ENCODE assay signal across 9 mouse cellular contexts in genomic region chr13:113614635-113615545, GRCm38 (mm10). TPM values are rescaled to one million over a fixed set of nuclear protein-coding genes. Genes with fewer than 3 reads are reported as not detected.
DNase-seq lines count a peak whose midpoint lies in the region; ATAC-seq and TF ChIP-seq lines count a peak whose summit lies in the region.
"Had no signal": no experiment of that assay in that cellular context is flagged by ENCODE, and none has a peak within 500 bp of the region (broad histone marks: within the 10 kb centered on the region; RNA-seq: fewer than 3 reads in every experiment).

No protein-coding gene starts in this region.

- intact Hi-C loops in heart, postnatal 36 days (cut with DNase I): loop anchor here (5.0 kb wide), 5 partner anchors 33 to 348 kb away; no protein-coding TSS in a partner anchor

- H3K4me2 ChIP-seq in forebrain, embryonic 15.5 days (replicated peaks): peak overlapping the region; percentile 90
- H3K4me2 ChIP-seq in lung, embryonic 16.5 days (ENCODE audit: low read depth, low read length): peak overlapping the region; percentile 79

- peaks cover 8 to 19% of the 10 kb centered on the region in 2 experiments for H3K4me1 ChIP-seq in ES-E14 (ENCODE audit: control insufficient read depth in 2 of 2, insufficient read depth in 2 of 2, low read length in 2 of 2, poor library complexity in 1 of 2)
- peaks cover 65% of the 10 kb centered on the region for H3K4me1 ChIP-seq in forebrain, embryonic 15.5 days
- H3K4me1 ChIP-seq in lung, embryonic 16.5 days (replicated peaks; ENCODE audit: control insufficient read depth, insufficient read depth, low read length): peaks cover 57% of the 10 kb centered on the region

- no peak overlapping the region for H3K27ac ChIP-seq in ES-E14 (ENCODE audit: insufficient read depth, low read depth, low read length, poor library complexity, severe bottlenecking)
- no peak overlapping the region for H3K27ac ChIP-seq in forebrain, embryonic 15.5 days (replicated peaks)
- H3K27ac ChIP-seq in layer of hippocampus, adult 2 months: peak overlapping the region; percentile 98
- H3K27ac ChIP-seq in lung, embryonic 16.5 days (ENCODE audit: low read length): peak overlapping the region; percentile 55

- H3K9ac ChIP-seq in ES-E14 (ENCODE audit: insufficient read depth, low read depth, low read length, poor library complexity, severe bottlenecking): no peak overlapping the region
- H3K9ac ChIP-seq in forebrain, embryonic 15.5 days (replicated peaks): peak overlapping the region; percentile 97
- peak overlapping the region; percentile 95 for H3K9ac ChIP-seq in lung, embryonic 16.5 days (ENCODE audit: low read length)

- no peak for DNase-seq in ES-E14 (ENCODE audit: low read depth, low spot score)
- peak; percentile 83 to 85 for DNase-seq in heart, postnatal 36 days
- DNase-seq in layer of hippocampus, adult 2 months (ENCODE audit: low spot score in 2 of 2): peak in 1 of 2 experiments; percentile 68
- peak; percentile 73 for DNase-seq in ovary, postnatal 36 days (ENCODE audit: low spot score)
- DNase-seq in thymus, postnatal 10 days (ENCODE audit: low spot score in 2 of 2): peak; percentile 84 to 92

- ATAC-seq in cerebellum, adult (ENCODE audit: insufficient number of reproducible peaks, low FRiP score, low TSS enrichment): peak; percentile 56
- ATAC-seq in forebrain, embryonic 15.5 days (replicated peaks): no peak
- ATAC-seq in lung, embryonic 16.5 days (ENCODE audit: low read depth): peak; percentile 44

- peak overlapping the region; percentile 47 to 83 for H3K4me3 ChIP-seq in ES-E14 (ENCODE audit: insufficient read depth in 1 of 2, low read depth in 1 of 2, low read length in 2 of 2, poor library complexity in 1 of 2, severe bottlenecking in 1 of 2)
- H3K4me3 ChIP-seq in forebrain, embryonic 15.5 days: peak overlapping the region; percentile 95
- H3K4me3 ChIP-seq in layer of hippocampus, adult 2 months: peak overlapping the region; percentile 59
- H3K4me3 ChIP-seq in lung, embryonic 16.5 days (ENCODE audit: low read length): peak overlapping the region; percentile 79

- TF ChIP-seq CTCF in layer of hippocampus, adult 2 months (conservative IDR thresholded peaks at IDR 0.05): no peak

- no peaks in the 10 kb centered on the region for H3K9me3 ChIP-seq in ES-E14 (ENCODE audit: control insufficient read depth, insufficient read depth, low read depth, low read length)
- no peaks in the 10 kb centered on the region for H3K9me3 ChIP-seq in forebrain, embryonic 15.5 days
- no peaks in the 10 kb centered on the region for H3K9me3 ChIP-seq in lung, embryonic 16.5 days (ENCODE audit: control insufficient read depth, low read length)

- H3K36me3 ChIP-seq in ES-E14 (ENCODE audit: control insufficient read depth, insufficient read depth, low read length, poor library complexity, severe bottlenecking): peaks cover 20% of the 10 kb centered on the region; the same call in 1 of the 2 replicates
- H3K36me3 ChIP-seq in forebrain, embryonic 15.5 days: no peaks in the 10 kb centered on the region
- no peaks in the 10 kb centered on the region for H3K36me3 ChIP-seq in lung, embryonic 16.5 days (ENCODE audit: control insufficient read depth, insufficient read depth, low read length)

- in situ Hi-C loops in ES-E14 (cut with MboI; ENCODE audit: low sequenced_read_pairs in 2 of 2, unreplicated experiment in 2 of 2): no loop called here

- no peaks in the 10 kb centered on the region for H3K27me3 ChIP-seq in forebrain, embryonic 15.5 days
- no peaks in the 10 kb centered on the region for H3K27me3 ChIP-seq in lung, embryonic 16.5 days (ENCODE audit: control insufficient read depth, insufficient read depth, low read depth, low read length)

- 9% methylated on average over 24 of the region's 24 CpGs for WGBS in forebrain, embryonic 15.5 days
- 8% methylated on average over 24 of the region's 24 CpGs for WGBS in lung, embryonic 16.5 days

TF ChIP-seq in ES-E14, 5 proteins besides CTCF, POLR2A, EP300 and RAD21:
- TF ChIP-seq HCFC1 (IDR thresholded peaks at IDR 0.05; ENCODE audit: borderline replicate concordance, insufficient read depth, low read length): no peak

RNA-seq across cellular contexts. Expression of gene Snx18, which starts 3.5 kb away (rescaled TPM):
- total RNA-seq in ES-E14 (2012; rRNA removed): 45.6 and 47.5 TPM in 2 replicates
- 11.6 and 12.0 TPM in 2 replicates for polyA plus RNA-seq in forebrain, embryonic 15.5 days (2015; fragmentation: Nextera tagmentation; extraction: Ambion mirVana)
- total RNA-seq in heart, postnatal 36 days (2021): 10 to 100 TPM; 21.4 to 21.8 TPM
- total RNA-seq in layer of hippocampus, adult 2 months (2021): 10 to 100 TPM; 20.1 to 20.6 TPM
- 14.8 and 15.3 TPM in 2 replicates for polyA plus RNA-seq in lung, embryonic 16.5 days (2015; fragmentation: Nextera tagmentation; extraction: Ambion mirVana)

RNA-seq across cellular contexts. Expression of gene Hspb3, which starts 48.6 kb away (rescaled TPM):
- total RNA-seq in ES-E14 (2012; rRNA removed): 0.32 TPM in 1 of 2 replicates, not detected in the other
- 1.1 and 1.2 TPM in 2 replicates for polyA plus RNA-seq in forebrain, embryonic 15.5 days (2015; fragmentation: Nextera tagmentation; extraction: Ambion mirVana)
- 10 to 100 TPM; 13.8 to 15.2 TPM for total RNA-seq in heart, postnatal 36 days (2021)
- 1 to 10 TPM in 1 of 2 experiments, under 1 TPM in 1; 0.64 to 1.5 TPM for total RNA-seq in layer of hippocampus, adult 2 months (2021)
- polyA plus RNA-seq in lung, embryonic 16.5 days (2015; fragmentation: Nextera tagmentation; extraction: Ambion mirVana): 2.3 and 2.9 TPM in 2 replicates
- polyA plus RNA-seq: gonadal fat pad, adult 2 months had no signal

Comparison
In these comparisons a context has a peak if more than half of its experiments do, and no peak if none do; other contexts are left out.
1. H3K27ac ChIP-seq: peak in layer of hippocampus, adult 2 months (single experiment) and lung, embryonic 16.5 days (single experiment); none in ES-E14 (single experiment) and forebrain, embryonic 15.5 days (single experiment).
2. RNA of gene Hspb3, which starts 48.6 kb away (total RNA-seq): 13.8 to 15.2 TPM in heart, postnatal 36 days; 0.64 to 1.5 TPM in layer of hippocampus, adult 2 months and 0.32 TPM in ES-E14; every median in the first group is over 4 times any median in the second.
3. Peak in every context shown above with its lines, with median percentiles within 50 percentile points of each other: H3K4me3 ChIP-seq.